8 mouse cellular contexts compared by ENCODE assay signal in the genomic region with DNA sequence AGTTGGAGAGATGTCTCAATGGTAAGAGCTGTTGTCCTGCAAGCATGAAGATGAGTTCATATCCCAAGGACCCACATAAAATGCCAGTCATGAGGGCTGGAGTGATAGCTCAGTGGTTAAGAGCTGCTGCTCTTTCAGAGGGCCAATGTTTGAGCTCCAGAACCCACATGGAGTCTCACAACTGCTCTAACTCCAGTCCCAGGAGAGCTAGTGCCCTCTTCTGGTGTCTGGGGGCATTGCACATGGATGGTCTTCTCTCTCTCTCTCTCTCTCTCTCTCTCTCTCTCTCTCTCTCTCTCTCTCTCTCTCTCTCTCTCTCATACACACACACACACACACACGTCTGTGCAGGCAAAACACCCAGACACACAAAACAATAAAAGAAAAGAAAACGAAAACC. TPM values are rescaled to one million over a fixed set of nuclear protein-coding genes. Genes with fewer than 3 reads are reported as not detected.
DNase-seq lines count a peak whose midpoint lies in the region.

No protein-coding gene starts in this region.

- intact Hi-C loops in gastrocnemius, postnatal 14 days (cut with DNase I; ENCODE audit: low total_unique reads) = loop anchor here (5.0 kb wide), 2 partner anchors 123 to 168 kb away; no protein-coding TSS in a partner anchor

- DNase-seq in gastrocnemius, postnatal 14 days = peak; percentile 49
- no peak for DNase-seq in gastrocnemius, adult 18-20 months (ENCODE audit: low spot score)
- DNase-seq in ovary, postnatal 36 days (ENCODE audit: low spot score) = peak; percentile 45
- DNase-seq in ovary, postnatal 10 days (ENCODE audit: low spot score) = no peak
- peak; percentile 74 for DNase-seq in adrenal gland, postnatal 14 days
- DNase-seq in heart, postnatal 4 days = peak; percentile 73
- DNase-seq in naive thymus-derived CD4-positive, alpha-beta T cell, adult 2 months (ENCODE audit: low read depth) = peak; percentile 77
- DNase-seq in spleen, postnatal 36 days (ENCODE audit: low spot score in 2 of 2) = no peak

RNA-seq across cellular contexts. Expression of gene Lpin3, which starts 4.4 kb away (rescaled TPM):
- 10 to 100 TPM in 1 of 2 experiments, 1 to 10 TPM in 1; 8.2 to 10.1 TPM for total RNA-seq in gastrocnemius, postnatal 14 days (2021)
- 1 to 10 TPM; 1.6 to 2.9 TPM for total RNA-seq in gastrocnemius, adult 18-20 months (2021)
- 36.2 and 42.1 TPM in 2 replicates for total RNA-seq in adrenal gland, postnatal 14 days (2021)
- 1 to 10 TPM; 2.1 to 2.2 TPM for total RNA-seq in heart, postnatal 4 days (2021)

RNA-seq across cellular contexts. Expression of gene Zhx3, which starts 12.0 kb away (rescaled TPM):
- total RNA-seq in gastrocnemius, postnatal 14 days (2021) = 10 to 100 TPM; 43.4 to 44.8 TPM
- 10 to 100 TPM; 21.0 to 24.3 TPM for total RNA-seq in gastrocnemius, adult 18-20 months (2021)
- total RNA-seq in adrenal gland, postnatal 14 days (2021) = 87.8 and 103 TPM in 2 replicates
- total RNA-seq in heart, postnatal 4 days (2021) = 10 to 100 TPM; 22.8 to 24.9 TPM

RNA-seq across cellular contexts. Expression of gene Emilin3, which starts 27.3 kb away (rescaled TPM):
- total RNA-seq in gastrocnemius, postnatal 14 days (2021) = 1 to 10 TPM; 2.1 to 3.8 TPM
- under 1 TPM; 0.07 to 0.17 TPM for total RNA-seq in gastrocnemius, adult 18-20 months (2021)
- 0.15 and 0.23 TPM in 2 replicates for total RNA-seq in adrenal gland, postnatal 14 days (2021)
- total RNA-seq in heart, postnatal 4 days (2021) = 1 to 10 TPM; 8.8 to 9.6 TPM

Comparison
In these comparisons a context has a peak if more than half of its experiments do, and no peak if none do; other contexts are left out.
1. DNase-seq: peak in gastrocnemius, postnatal 14 days (single experiment), ovary, postnatal 36 days (single experiment), adrenal gland, postnatal 14 days (single experiment), heart, postnatal 4 days (single experiment) and naive thymus-derived CD4-positive, alpha-beta T cell, adult 2 months (single experiment); none in gastrocnemius, adult 18-20 months (single experiment), ovary, postnatal 10 days (single experiment) and spleen, postnatal 36 days (0 of 2).